Mouse (Mus musculus) hindbrain, embryonic 16.5 days (tissue): ENCODE data around the gene Cabp4. TPM values are rescaled to one million over a fixed set of nuclear protein-coding genes. Genes with fewer than 3 reads are reported as not detected.
"Not testable (repeated sequence)": the region's sequence is repeated elsewhere in the genome, so short reads cannot be mapped to it uniquely, and the experiment has no call there.

Source experiments
- ATAC-seq: fragments of 200-750 bp; cut with Nextera tagmentation; 2 replicates; pipeline ENCODE4 v1.8.0; 2017; ENCODE audit warnings: moderate TSS enrichment, moderate library complexity
- H3K27ac ChIP-seq: fragments of 300-500 bp; sonication (generic); 2 replicates; pipeline ENCODE4 v1.5.1; 2014; ENCODE audit warnings: low read depth, mild to moderate bottlenecking, control low read depth, low read length, moderate library complexity
- H3K27me3 ChIP-seq: fragments of 300-500 bp; sonication (generic); replicated peaks from 2 replicates; pipeline ENCODE4 v1.6.1; 2014; ENCODE audit warnings: low read length; ENCODE audit not compliant: control insufficient read depth, insufficient read depth
- H3K36me3 ChIP-seq: fragments of 300-500 bp; sonication (generic); 2 replicates; pipeline ENCODE4 v1.6.1; 2014; ENCODE audit warnings: mild to moderate bottlenecking, low read length, moderate library complexity, mixed read lengths; ENCODE audit not compliant: control insufficient read depth, insufficient read depth
- H3K4me1 ChIP-seq: fragments of 300-500 bp; sonication (generic); 2 replicates; pipeline ENCODE4 v1.6.1; 2014; ENCODE audit warnings: low read depth, low read length; ENCODE audit not compliant: control insufficient read depth, insufficient read depth
- H3K4me2 ChIP-seq: fragments of 300-500 bp; sonication (generic); 2 replicates; pipeline ENCODE4 v1.6.1; 2014; ENCODE audit warnings: mild to moderate bottlenecking, low read length, control low read depth, moderate library complexity
- H3K4me3 ChIP-seq: fragments of 300-500 bp; sonication (generic); 2 replicates; pipeline ENCODE4 v1.5.1; 2014; ENCODE audit warnings: mild to moderate bottlenecking, low read length, control low read depth, moderate library complexity
- H3K9ac ChIP-seq: fragments of 300-500 bp; sonication (generic); 2 replicates; pipeline ENCODE4 v1.6.1; 2014; ENCODE audit warnings: low read depth, mild to moderate bottlenecking, control low read depth, low read length, moderate library complexity
- H3K9me3 ChIP-seq: fragments of 300-500 bp; sonication (generic); 2 replicates; pipeline ENCODE4 v1.6.1; 2014; ENCODE audit warnings: mild to moderate bottlenecking, low read length, moderate library complexity; ENCODE audit not compliant: control insufficient read depth
- WGBS: fragments of 180-500 bp; shearing (Covaris S2); extraction: QIAGEN DNeasy Blood & Tissue Kit; methylation state at CpG from one replicate; pipeline ENCODE4 v1.1.7; 2014; 5-methylcytosine and 5-hydroxymethylcytosine counted together
- polyA plus RNA-seq: library from polyadenylated mRNA; unstranded; fragments of >200 nt; fragmentation: Nextera tagmentation; extraction: Ambion mirVana; gene quantifications from 2 replicates; pipeline ENCODE4 v1.2.1, GENCODE M21; 2015

The Cabp4 gene
- polyA plus RNA-seq, 1 experiment from 2014 or later = 0.24 TPM

- 57% methylated on average over 6 of the region's 6 CpGs for WGBS
- not testable (repeated sequence) for H3K27ac ChIP-seq, H3K9me3 ChIP-seq, H3K27me3 ChIP-seq, H3K36me3 ChIP-seq, H3K4me3 ChIP-seq, H3K9ac ChIP-seq, ATAC-seq
- peaks cover 13% of the 10 kb centered on the region for H3K4me1 ChIP-seq
- peak overlapping the region; percentile 56 for H3K4me2 ChIP-seq
Observed at GRCm38 (mm10) chr19:4121896-4122295, 21.9 kb downstream of the Cabp4 start.

GRCm38 (mm10) chr19:4121097-4121805 lies 22.6 kb downstream of the Cabp4 start:
- peak; percentile 86 for ATAC-seq
- Histone ChIP-seq H3K9ac (peak overlapping the region; percentile 74), H3K4me2 (peak overlapping the region; percentile 56), H3K9me3 (no peaks in the 10 kb centered on the region), H3K4me3 (peak overlapping the region; percentile 60), H3K36me3 (peaks cover 3% of the 10 kb centered on the region; the same call in 1 of the 2 replicates), H3K27me3 (no peaks in the 10 kb centered on the region), H3K4me1 (peaks cover 9% of the 10 kb centered on the region), H3K27ac (peak overlapping the region; percentile 91)
- WGBS = 1% methylated on average over 38 of the region's 38 CpGs

- H3K9ac ChIP-seq = 0 out of 2 replicates have a peak overlapping the region, but pooled peaks have one; percentile 18
- no peaks in the 10 kb centered on the region for H3K9me3 ChIP-seq
- peaks cover 8% of the 10 kb centered on the region for H3K36me3 ChIP-seq
- no peak for ATAC-seq
- H3K4me1 ChIP-seq = peaks cover 9% of the 10 kb centered on the region
- no peaks in the 10 kb centered on the region for H3K27me3 ChIP-seq
- peak overlapping the region; percentile 56 for H3K4me2 ChIP-seq
- H3K4me3 ChIP-seq = peak overlapping the region; percentile 60
- 94% methylated on average over 2 of the region's 2 CpGs for WGBS
- peak overlapping the region; percentile 91; the same call in 1 of the 2 replicates for H3K27ac ChIP-seq
Observed at GRCm38 (mm10) chr19:4120496-4120895, 23.3 kb downstream of the Cabp4 start.

GRCm38 (mm10) chr19:4119716-4120487 lies 23.9 kb downstream of the Cabp4 start:
- Histone ChIP-seq H3K9me3 (no peaks in the 10 kb centered on the region), H3K4me2 (peak overlapping the region; percentile 56), H3K27ac (no peak overlapping the region), H3K4me3 (no peak overlapping the region), H3K27me3 (no peaks in the 10 kb centered on the region), H3K36me3 (peaks cover 13% of the 10 kb centered on the region), H3K4me1 (peaks cover 9% of the 10 kb centered on the region), H3K9ac (no peak overlapping the region)
- ATAC-seq = no peak
- 94% methylated on average over 6 of the region's 6 CpGs for WGBS

GRCm38 (mm10) chr19:4118350-4118749 lies 25.5 kb downstream of the Cabp4 start:
- no peak for ATAC-seq
- H3K4me3 ChIP-seq = no peak overlapping the region
- H3K36me3 ChIP-seq = peaks cover 25% of the 10 kb centered on the region
- H3K9me3 ChIP-seq = no peaks in the 10 kb centered on the region
- 92% methylated on average over 2 of the region's 2 CpGs for WGBS
- H3K27ac ChIP-seq = no peak overlapping the region
- H3K4me1 ChIP-seq = peaks cover 9% of the 10 kb centered on the region
- H3K9ac ChIP-seq = no peak overlapping the region
- H3K27me3 ChIP-seq = no peaks in the 10 kb centered on the region
- H3K4me2 ChIP-seq = no peak overlapping the region

- Histone ChIP-seq H3K4me1 (peaks cover 9% of the 10 kb centered on the region), H3K27me3 (no peaks in the 10 kb centered on the region), H3K9ac (no peak overlapping the region), H3K9me3 (no peaks in the 10 kb centered on the region), H3K4me3 (no peak overlapping the region), H3K4me2 (no peak overlapping the region), H3K27ac (no peak overlapping the region), H3K36me3 (peaks cover 33% of the 10 kb centered on the region)
- 93% methylated on average over 7 of the region's 7 CpGs for whole genome bisulfite sequencing
- no peak for ATAC-seq
Observed at GRCm38 (mm10) chr19:4117006-4117405, 26.8 kb downstream of the Cabp4 start.

- ATAC-seq = no peak
- Histone ChIP-seq H3K4me2 (no peak overlapping the region), H3K4me3 (no peak overlapping the region), H3K9ac (no peak overlapping the region), H3K9me3 (no peaks in the 10 kb centered on the region), H3K27me3 (no peaks in the 10 kb centered on the region), H3K27ac (no peak overlapping the region), H3K36me3 (peaks cover 35% of the 10 kb centered on the region), H3K4me1 (peaks cover 8% of the 10 kb centered on the region)
- WGBS = 80% methylated on average over 11 of the region's 11 CpGs
Observed at GRCm38 (mm10) chr19:4115816-4116215, 28.0 kb downstream of the Cabp4 start.

- WGBS = 95% methylated on average over 10 of the region's 10 CpGs
- Histone ChIP-seq H3K9ac (no peak overlapping the region), H3K4me2 (no peak overlapping the region), H3K36me3 (peaks cover 35% of the 10 kb centered on the region), H3K9me3 (no peaks in the 10 kb centered on the region), H3K27me3 (no peaks in the 10 kb centered on the region), H3K4me3 (no peak overlapping the region), H3K4me1 (peaks cover 1% of the 10 kb centered on the region), H3K27ac (no peak overlapping the region)
- no peak for ATAC-seq
Observed at GRCm38 (mm10) chr19:4115144-4115543, 28.7 kb downstream of the Cabp4 start.

GRCm38 (mm10) chr19:4114551-4114950 lies 29.3 kb downstream of the Cabp4 start:
- no peak for ATAC-seq
- no peak overlapping the region for H3K4me2 ChIP-seq
- H3K27me3 ChIP-seq = no peaks in the 10 kb centered on the region
- H3K9me3 ChIP-seq = no peaks in the 10 kb centered on the region
- WGBS = 94% methylated on average over 10 of the region's 10 CpGs
- H3K27ac ChIP-seq = no peak overlapping the region
- no peak overlapping the region for H3K4me3 ChIP-seq
- no peaks in the 10 kb centered on the region for H3K4me1 ChIP-seq
- peaks cover 35% of the 10 kb centered on the region for H3K36me3 ChIP-seq
- H3K9ac ChIP-seq = no peak overlapping the region; the same call in 1 of the 2 replicates
